Mouse (Mus musculus) mesoderm, embryonic 11.5 days (tissue): Measurements from ENCODE around the gene Bahcc1.

Source experiments
- DNase-seq: peaks from one replicate; pipeline ENCODE4 v3.0.0-alpha.2; 2012; ENCODE audit warnings: low read depth, low spot score

Bahcc1 gene

DNA sequence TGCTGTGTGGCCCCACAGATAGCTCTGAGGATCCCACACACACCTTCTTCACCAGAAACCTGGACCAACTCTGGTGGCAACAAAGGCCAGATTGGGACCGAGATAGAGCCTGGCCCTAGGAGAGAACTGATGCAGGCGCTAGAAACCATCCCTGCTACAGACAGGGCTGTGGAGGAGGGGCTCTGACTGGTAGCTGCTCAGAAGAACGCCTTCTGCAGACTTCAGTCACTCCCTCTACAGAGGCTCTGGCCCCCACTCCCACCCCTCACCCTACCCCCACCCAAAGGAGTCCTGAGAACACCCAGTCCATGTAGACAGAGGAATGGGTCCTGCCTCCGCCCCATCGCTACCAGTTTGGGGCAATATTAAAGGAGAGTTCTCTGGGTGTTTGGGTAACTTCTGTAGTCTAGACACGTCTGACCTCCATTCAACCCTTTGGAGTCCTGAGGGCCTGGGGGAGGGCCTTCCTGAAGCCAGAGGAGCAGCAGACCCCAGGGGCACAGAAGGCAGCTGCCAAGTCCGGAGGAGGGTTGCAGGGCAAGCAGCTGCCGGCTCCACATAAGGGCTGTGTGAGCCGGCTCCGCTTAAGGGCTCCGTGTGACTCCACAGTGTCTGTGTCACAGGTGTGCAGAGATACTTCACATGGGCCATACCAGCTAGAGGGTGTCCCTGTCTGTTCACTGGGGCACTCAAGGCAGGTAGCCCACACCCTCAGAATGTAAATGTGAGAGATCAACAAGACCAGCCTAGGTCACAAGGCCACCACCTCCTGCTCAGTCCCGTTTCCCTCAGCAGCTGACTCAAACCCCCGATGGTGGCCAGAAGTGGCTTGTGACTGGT is 63.8 kb downstream of the Bahcc1 start:
- no peak for DNase-seq

DNA sequence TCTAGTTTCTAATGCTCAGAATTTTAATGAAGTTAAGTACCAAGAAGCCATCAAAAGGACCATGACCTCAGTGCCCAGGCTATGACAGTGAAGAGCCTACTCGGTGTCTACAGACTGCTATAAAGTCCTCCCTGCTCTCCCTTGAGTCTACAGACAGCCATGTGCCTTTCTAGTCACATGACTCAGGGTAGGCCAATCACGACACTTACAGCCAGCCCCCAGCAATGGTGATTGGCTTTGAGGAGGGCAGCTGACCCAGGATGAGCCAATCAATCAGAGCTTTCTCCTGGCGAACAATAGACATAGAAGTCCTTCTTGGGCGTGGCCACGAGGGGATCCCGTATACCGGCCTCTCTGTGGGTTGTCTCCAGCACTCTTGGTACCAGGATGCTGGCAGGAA is 65.0 kb downstream of the Bahcc1 start:
- DNase-seq = no peak

- DNase-seq = no peak
Measured at GRCm38 (mm10) chr11:120298441-120299141, 65.8 kb downstream of the Bahcc1 start.

DNA sequence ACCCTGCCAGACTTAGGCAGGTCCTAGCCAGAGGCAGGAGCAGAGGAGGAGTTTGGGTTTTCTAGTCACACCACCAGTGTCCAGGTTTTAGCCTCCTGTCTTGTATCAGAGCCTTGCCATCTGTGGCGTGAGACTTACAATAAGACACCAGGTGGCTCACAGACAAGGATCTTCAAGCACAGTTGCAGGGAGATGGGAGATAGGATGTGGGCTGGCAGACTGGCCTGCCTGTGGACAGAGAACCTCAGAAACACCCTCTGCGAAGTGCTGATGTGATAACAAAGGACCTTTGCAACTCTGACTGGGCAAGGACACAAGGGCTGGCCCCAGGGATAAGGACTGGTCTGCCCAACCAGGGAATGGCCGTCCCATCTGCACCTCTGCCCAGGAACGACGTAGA is 66.7 kb downstream of the Bahcc1 start:
- DNase-seq = no peak

- DNase-seq = no peak
Measured at GRCm38 (mm10) chr11:120303119-120303518, 70.4 kb downstream of the Bahcc1 start.

GRCm38 (mm10) chr11:120303559-120304349 is 71.0 kb downstream of the Bahcc1 start:
- DNase-seq = no peak

DNA sequence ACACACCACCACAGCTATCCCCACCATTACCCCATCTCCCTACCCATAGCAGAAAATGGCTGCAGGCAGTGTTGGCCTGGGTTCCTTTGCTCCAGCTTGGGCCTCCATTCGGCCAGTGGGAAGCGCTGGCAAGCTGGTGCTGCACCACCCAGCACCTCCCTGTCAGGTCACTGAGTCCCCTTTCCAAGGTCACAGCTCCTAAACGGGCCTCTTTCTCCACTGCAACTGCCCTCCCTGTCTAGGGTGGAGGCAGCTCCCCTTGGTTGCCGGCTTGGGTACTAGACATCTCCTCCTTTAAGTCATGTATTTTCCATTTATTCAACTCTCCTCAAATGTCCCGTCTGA is 71.6 kb downstream of the Bahcc1 start:
- DNase-seq = no peak

- DNase-seq = peak; percentile 97
Measured at GRCm38 (mm10) chr11:120304886-120305534, 72.3 kb downstream of the Bahcc1 start.

GRCm38 (mm10) chr11:120305535-120306365 is 73.0 kb downstream of the Bahcc1 start:
- no peak for DNase-seq

DNA sequence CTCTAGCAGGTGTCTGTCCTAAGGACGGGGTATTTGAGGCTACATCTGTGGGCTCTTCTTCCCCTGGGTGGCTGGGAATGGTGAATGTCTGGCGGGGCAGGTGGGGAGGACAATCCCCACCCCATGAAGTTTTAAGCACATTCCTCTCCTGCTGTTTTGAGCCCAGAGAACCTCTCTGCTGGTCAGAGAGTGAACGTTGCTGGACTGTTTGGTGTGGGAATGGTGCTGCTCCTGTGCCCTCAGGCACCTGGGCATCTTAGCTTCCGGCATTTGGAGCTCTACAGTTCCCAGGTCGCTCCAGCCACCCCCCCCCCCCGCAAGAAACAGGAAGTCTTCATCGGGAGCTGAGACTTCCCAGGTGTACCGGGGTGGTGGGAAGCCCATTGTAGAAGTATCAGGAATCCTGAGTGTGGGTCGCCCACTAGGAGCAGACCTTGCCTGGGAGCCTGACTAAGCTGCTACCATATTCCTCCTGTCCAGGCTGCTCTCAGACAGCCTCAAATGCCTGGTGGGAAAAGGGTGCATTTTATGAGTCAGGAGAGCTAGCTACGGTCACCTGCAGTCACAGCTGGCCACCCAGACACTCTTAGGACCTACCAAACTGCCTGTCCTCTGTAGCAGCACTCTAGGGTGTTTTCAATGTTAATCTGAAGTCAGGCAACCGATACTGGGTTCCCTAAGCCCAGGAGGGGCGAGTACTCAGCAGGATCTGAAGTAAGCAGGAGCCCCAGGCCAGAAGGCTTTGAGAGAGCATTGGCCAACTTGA is 73.8 kb downstream of the Bahcc1 start:
- no peak for DNase-seq

- DNase-seq = no peak
Measured at GRCm38 (mm10) chr11:120307132-120307413, 74.3 kb downstream of the Bahcc1 start.

DNA sequence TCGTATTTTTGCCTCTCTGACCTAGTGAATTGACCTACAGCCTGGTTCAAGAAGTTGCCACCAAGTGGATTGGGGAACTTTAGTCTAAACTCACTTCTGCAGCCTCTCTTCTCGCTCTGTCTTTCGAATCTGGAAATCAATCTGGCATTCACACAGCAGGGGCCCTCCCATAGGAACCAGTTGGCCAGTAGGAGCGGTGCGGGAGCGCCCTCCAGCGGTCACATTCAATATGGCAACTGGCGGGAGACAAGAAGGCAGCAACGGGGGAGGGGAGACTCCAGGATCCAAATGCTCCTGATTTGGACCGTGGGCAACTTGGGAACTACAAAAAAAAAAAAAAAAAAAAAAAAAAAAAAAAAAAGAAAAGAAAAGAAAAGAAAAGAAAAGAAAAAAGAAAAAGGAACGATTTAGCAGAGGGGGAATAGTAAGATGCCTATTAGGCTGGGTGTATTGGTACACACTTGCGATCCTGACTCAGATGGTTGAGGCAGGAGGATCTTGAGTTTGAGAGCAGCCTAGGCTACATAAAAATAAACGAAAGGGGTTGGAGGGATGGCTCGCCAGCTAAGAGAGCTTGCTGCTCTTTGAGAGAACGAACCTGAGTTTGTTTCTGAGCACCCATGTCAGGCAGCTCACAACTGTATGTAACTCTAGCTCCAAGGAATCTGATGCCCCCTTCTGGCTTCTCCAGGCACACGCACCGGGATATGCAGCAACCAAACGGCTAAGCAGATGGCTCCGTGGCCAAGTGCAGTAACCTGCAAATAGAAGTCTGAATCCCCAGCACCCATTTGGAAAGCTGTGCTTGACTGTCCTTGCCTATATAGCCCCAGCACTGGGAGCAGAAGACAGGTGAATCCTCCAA is 75.1 kb downstream of the Bahcc1 start:
- DNase-seq = peak; percentile 95

GRCm38 (mm10) chr11:120308441-120309320 is 75.9 kb downstream of the Bahcc1 start:
- no peak for DNase-seq

DNA sequence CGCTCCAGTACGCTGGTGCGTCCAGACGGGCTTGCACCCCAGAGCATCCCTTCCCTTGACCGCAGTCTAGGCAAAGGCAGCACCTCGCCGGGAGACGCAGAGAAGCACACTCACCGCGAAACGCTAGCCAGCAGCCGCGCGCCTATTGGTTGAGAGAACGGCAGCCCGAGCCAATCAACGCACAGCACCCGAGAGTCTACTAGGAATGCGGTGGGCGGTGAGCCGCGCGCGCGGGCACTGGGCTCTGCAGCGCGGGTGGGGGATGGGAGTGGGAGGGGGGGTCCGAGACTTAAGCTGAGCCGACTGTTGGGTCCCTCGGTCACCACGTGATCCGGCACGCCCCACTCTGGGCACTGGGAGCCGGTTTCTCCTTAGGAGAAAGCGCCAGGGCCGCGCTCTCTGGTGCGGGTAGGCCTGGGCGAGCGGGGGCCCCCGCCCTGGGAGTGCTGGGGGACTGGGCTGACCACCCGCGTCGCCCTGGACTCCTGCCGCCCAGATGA is 78.1 kb downstream of the Bahcc1 start:
- DNase-seq = peak; percentile 97

GRCm38 (mm10) chr11:120311561-120311960 is 78.8 kb downstream of the Bahcc1 start:
- DNase-seq = no peak

DNA sequence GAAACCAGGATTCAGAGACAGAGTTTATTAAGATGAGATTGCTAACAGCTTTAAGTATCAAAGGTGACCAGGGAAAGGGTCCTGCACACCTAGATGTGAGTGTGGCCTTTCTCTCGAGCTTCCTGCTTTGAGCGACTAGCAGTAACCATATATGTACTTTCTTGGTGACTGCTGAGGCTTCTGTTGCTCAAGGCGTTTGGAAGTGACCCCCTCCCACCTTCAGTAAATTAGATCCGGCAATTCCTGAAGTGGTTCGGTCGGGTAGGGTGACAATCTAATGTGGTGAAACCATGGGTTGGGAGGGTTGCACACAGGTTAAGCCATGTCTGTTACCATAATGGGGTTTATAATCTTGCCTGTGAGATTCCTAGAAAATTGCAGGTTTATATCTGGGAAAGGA is 79.3 kb downstream of the Bahcc1 start:
- no peak for DNase-seq

DNA sequence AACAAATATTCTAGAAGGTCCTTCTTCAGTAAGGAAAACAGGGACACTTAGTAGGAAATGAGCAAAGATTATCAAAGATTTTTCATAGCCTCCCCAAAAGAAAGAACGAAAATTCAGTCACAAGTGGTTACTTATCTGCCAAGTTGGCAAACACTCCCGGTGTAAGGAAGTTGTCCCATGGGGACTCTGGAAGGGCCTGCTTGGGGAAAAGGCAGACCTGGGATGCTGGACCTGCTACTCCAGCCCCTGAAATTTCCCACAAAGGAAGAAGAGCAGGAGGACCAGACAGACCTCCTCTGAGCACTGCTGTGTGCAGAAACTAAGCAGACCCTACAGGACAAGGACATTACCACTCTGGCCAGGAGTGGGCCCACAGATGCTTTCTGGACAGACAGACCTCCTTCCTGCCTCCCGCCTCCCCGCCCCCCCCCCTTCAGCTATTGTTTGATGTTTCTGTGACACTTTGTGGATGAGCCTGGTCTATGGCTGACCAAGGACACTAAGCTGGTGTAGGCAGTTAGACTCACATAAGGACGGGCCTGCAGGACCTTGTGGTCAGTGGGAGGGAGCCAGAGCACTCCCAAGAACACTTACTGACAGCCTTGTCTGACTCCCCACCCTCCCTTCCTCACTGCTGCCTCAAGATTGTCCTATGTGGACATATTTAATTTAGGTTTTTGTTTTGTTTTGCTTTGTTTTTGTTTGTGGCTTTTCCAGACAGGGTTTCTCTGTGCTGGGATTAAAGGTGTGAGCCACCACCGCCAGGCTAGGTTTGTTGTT is 81.3 kb downstream of the Bahcc1 start:
- DNase-seq = no peak
